Mouse (Mus musculus): Measurements from ENCODE around the gene Phf14.

- TF ChIP-seq MAFK (IDR thresholded peaks at IDR 0.05; ENCODE audit: insufficient read depth, low read depth, low read length) (no peak), ZC3H11A (IDR thresholded peaks at IDR 0.05; ENCODE audit: borderline replicate concordance, low read depth, low read length) (no peak), CHD2 (IDR thresholded peaks at IDR 0.05; ENCODE audit: low read depth, low read length) (no peak)
Measured at GRCm38 (mm10) chr6:11927485-11927884, 19.9 kb downstream of the Phf14 start.
